Mouse (Mus musculus) midbrain, embryonic 12.5 days (tissue): ENCODE measurements around the gene Pdzph1. TPM values are rescaled to one million over a fixed set of nuclear protein-coding genes. Genes with fewer than 3 reads are reported as not detected.

Source experiments
- ATAC-seq: fragments of 200-750 bp; cut with Nextera tagmentation; 2 replicates; pipeline ENCODE4 v1.8.0; 2017; ENCODE audit warnings: low read depth, moderate TSS enrichment, moderate library complexity; ENCODE audit not compliant: low FRiP score
- H3K27ac ChIP-seq: fragments of 300-500 bp; sonication (generic); replicated peaks from 2 replicates; pipeline ENCODE4 v1.5.1; 2016; ENCODE audit warnings: mild to moderate bottlenecking
- H3K27me3 ChIP-seq: fragments of 300-500 bp; sonication (generic); 2 replicates; pipeline ENCODE4 v1.6.1; 2016; ENCODE audit warnings: mild to moderate bottlenecking
- H3K36me3 ChIP-seq: fragments of 300-500 bp; sonication (generic); 2 replicates; pipeline ENCODE4 v1.6.1; 2016
- H3K4me1 ChIP-seq: fragments of 300-500 bp; sonication (generic); 2 replicates; pipeline ENCODE4 v1.6.1; 2016
- H3K4me2 ChIP-seq: fragments of 300-500 bp; sonication (generic); replicated peaks from 2 replicates; pipeline ENCODE4 v1.6.1; 2016; ENCODE audit warnings: mild to moderate bottlenecking, moderate library complexity
- H3K4me3 ChIP-seq: fragments of 300-500 bp; sonication (generic); 2 replicates; pipeline ENCODE4 v1.5.1; 2016; ENCODE audit warnings: mild to moderate bottlenecking
- H3K9ac ChIP-seq: fragments of 300-500 bp; sonication (generic); replicated peaks from 2 replicates; pipeline ENCODE4 v1.6.1; 2016; ENCODE audit warnings: mild to moderate bottlenecking, moderate library complexity
- H3K9me3 ChIP-seq: fragments of 300-500 bp; sonication (generic); 2 replicates; pipeline ENCODE4 v1.6.1; 2016; ENCODE audit warnings: mild to moderate bottlenecking
- WGBS: fragments of 180-500 bp; shearing (Covaris S2); methylation state at CpG from one replicate; pipeline ENCODE4 v1.1.7; 2016; 5-methylcytosine and 5-hydroxymethylcytosine counted together
- polyA plus RNA-seq: library from polyadenylated mRNA; unstranded; fragments of >200 nt; fragmentation: Nextera tagmentation; extraction: Ambion mirVana; gene quantifications from 2 replicates; pipeline ENCODE4 v1.2.1, GENCODE M21; 2016

Pdzph1 gene
- polyA plus RNA-seq: 22.3 and 24.8 TPM in 2 replicates

- ATAC-seq: no peak
- Histone ChIP-seq H3K27me3 (no peaks in the 10 kb centered on the region), H3K4me2 (no peak within 1 kb of the TSS), H3K9me3 (no peaks in the 10 kb centered on the region), H3K4me3 (no peak within 1 kb of the TSS), H3K27ac (no peak within 1 kb of the TSS), H3K9ac (no peak within 1 kb of the TSS), H3K36me3 (no peaks in the 10 kb centered on the region), H3K4me1 (no peaks in the 10 kb centered on the region)
- 78% methylated on average over 6 of the region's 6 CpGs for WGBS
Observed at GRCm38 (mm10) chr17:58991275-58991674, at the start of gene Pdzph1. Gene Pdzph1, minus strand, starts transcription at chr17:58991375.

GRCm38 (mm10) chr17:59039754-59040153, 48.6 kb upstream of the Pdzph1 start:
- 55% methylated on average over 5 of the region's 5 CpGs for WGBS
- Histone ChIP-seq H3K4me3 (no peak overlapping the region), H3K4me1 (no peaks in the 10 kb centered on the region), H3K9me3 (no peaks in the 10 kb centered on the region), H3K9ac (no peak overlapping the region), H3K27me3 (no peaks in the 10 kb centered on the region), H3K36me3 (no peaks in the 10 kb centered on the region), H3K27ac (no peak overlapping the region), H3K4me2 (no peak overlapping the region)
- ATAC-seq: no peak

GRCm38 (mm10) chr17:59033445-59033844, 42.3 kb upstream of the Pdzph1 start:
- no peaks in the 10 kb centered on the region for H3K9me3 ChIP-seq
- 94% methylated on average over 3 of the region's 3 CpGs for WGBS
- H3K36me3 ChIP-seq: no peaks in the 10 kb centered on the region

GRCm38 (mm10) chr17:59026336-59026735, 35.2 kb upstream of the Pdzph1 start:
- H3K4me3 ChIP-seq: no peak overlapping the region
- no peaks in the 10 kb centered on the region for H3K9me3 ChIP-seq
- no peaks in the 10 kb centered on the region for H3K27me3 ChIP-seq
- no peak overlapping the region for H3K9ac ChIP-seq
- no peak overlapping the region for H3K4me2 ChIP-seq
- no peak for ATAC-seq
- no peak overlapping the region for H3K27ac ChIP-seq
- 92% methylated on average over 3 of the region's 3 CpGs for WGBS
- H3K36me3 ChIP-seq: no peaks in the 10 kb centered on the region
- H3K4me1 ChIP-seq: peaks cover 5% of the 10 kb centered on the region; the same call in 1 of the 2 replicates

More at GRCm38 (mm10) chr17:59033445-59033844, 42.3 kb upstream of the Pdzph1 start:
- H3K27me3 ChIP-seq: no peaks in the 10 kb centered on the region
- no peak overlapping the region for H3K4me2 ChIP-seq
- no peak overlapping the region for H3K4me3 ChIP-seq
- ATAC-seq: no peak
- no peaks in the 10 kb centered on the region for H3K4me1 ChIP-seq
- H3K9ac ChIP-seq: no peak overlapping the region
- H3K27ac ChIP-seq: no peak overlapping the region

GRCm38 (mm10) chr17:59024502-59024901, 33.3 kb upstream of the Pdzph1 start:
- WGBS: 26% methylated on average over 6 of the region's 6 CpGs
- H3K36me3 ChIP-seq: no peaks in the 10 kb centered on the region
- no peak overlapping the region for H3K9ac ChIP-seq
- H3K4me1 ChIP-seq: peaks cover 5% of the 10 kb centered on the region; the same call in 1 of the 2 replicates
- ATAC-seq: no peak
- H3K4me2 ChIP-seq: no peak overlapping the region
- no peaks in the 10 kb centered on the region for H3K27me3 ChIP-seq
- H3K4me3 ChIP-seq: no peak overlapping the region
- no peaks in the 10 kb centered on the region for H3K9me3 ChIP-seq
- H3K27ac ChIP-seq: no peak overlapping the region

GRCm38 (mm10) chr17:59023971-59024370, 32.8 kb upstream of the Pdzph1 start:
- Histone ChIP-seq H3K4me3 (no peak overlapping the region), H3K4me2 (no peak overlapping the region), H3K9ac (no peak overlapping the region), H3K4me1 (peaks cover 5% of the 10 kb centered on the region; the same call in 1 of the 2 replicates), H3K36me3 (no peaks in the 10 kb centered on the region), H3K9me3 (no peaks in the 10 kb centered on the region), H3K27me3 (no peaks in the 10 kb centered on the region), H3K27ac (no peak overlapping the region)
- peak; percentile 52; the same call in 1 of the 2 replicates for ATAC-seq
- WGBS: 27% methylated on average over 5 of the region's 5 CpGs

- H3K9me3 ChIP-seq: no peaks in the 10 kb centered on the region
- no peaks in the 10 kb centered on the region; the same call in 1 of the 2 replicates for H3K4me1 ChIP-seq
- no peak overlapping the region for H3K9ac ChIP-seq
- no peak overlapping the region for H3K27ac ChIP-seq
- H3K27me3 ChIP-seq: no peaks in the 10 kb centered on the region
- ATAC-seq: no peak
- H3K36me3 ChIP-seq: no peaks in the 10 kb centered on the region
- H3K4me3 ChIP-seq: no peak overlapping the region
- no peak overlapping the region for H3K4me2 ChIP-seq
- WGBS: 89% methylated on average over 4 of the region's 4 CpGs
Observed at GRCm38 (mm10) chr17:59018666-59019065, 27.5 kb upstream of the Pdzph1 start.

- ATAC-seq: peak; percentile 91
- Histone ChIP-seq H3K4me2 (peak within 1 kb of the TSS; percentile 67), H3K4me3 (peak within 1 kb of the TSS; percentile 67), H3K9me3 (no peaks in the 10 kb centered on the region), H3K9ac (peak within 1 kb of the TSS; percentile 71), H3K27ac (peak within 1 kb of the TSS; percentile 65; the same call in 1 of the 2 replicates), H3K4me1 (no peaks in the 10 kb centered on the region; the same call in 1 of the 2 replicates), H3K36me3 (no peaks in the 10 kb centered on the region; the same call in 1 of the 2 replicates), H3K27me3 (no peaks in the 10 kb centered on the region)
- WGBS: under 1% methylated on average over 22 of the region's 22 CpGs
Observed at GRCm38 (mm10) chr17:59013091-59013459, 21.9 kb upstream of the Pdzph1 start, which contains the start of gene Nudt12. Gene Nudt12, minus strand, starts transcription at chr17:59013372.

GRCm38 (mm10) chr17:59012421-59013090, 21.4 kb upstream of the Pdzph1 start:
- peak overlapping the region; percentile 67 for H3K4me3 ChIP-seq
- 11% methylated on average over 15 of the region's 15 CpGs for WGBS
- no peaks in the 10 kb centered on the region for H3K9me3 ChIP-seq
- peak overlapping the region; percentile 65; the same call in 1 of the 2 replicates for H3K27ac ChIP-seq
- no peaks in the 10 kb centered on the region for H3K27me3 ChIP-seq
- H3K4me2 ChIP-seq: peak overlapping the region; percentile 67
- no peaks in the 10 kb centered on the region; the same call in 1 of the 2 replicates for H3K36me3 ChIP-seq
- peak overlapping the region; percentile 71 for H3K9ac ChIP-seq
- peak; percentile 78 for ATAC-seq
- no peaks in the 10 kb centered on the region; the same call in 1 of the 2 replicates for H3K4me1 ChIP-seq

GRCm38 (mm10) chr17:59011546-59012307, 20.6 kb upstream of the Pdzph1 start:
- WGBS: 75% methylated on average over 13 of the region's 13 CpGs
- Histone ChIP-seq H3K27ac (no peak overlapping the region), H3K36me3 (no peaks in the 10 kb centered on the region; the same call in 1 of the 2 replicates), H3K9ac (no peak overlapping the region), H3K27me3 (no peaks in the 10 kb centered on the region), H3K9me3 (no peaks in the 10 kb centered on the region), H3K4me3 (no peak overlapping the region), H3K4me1 (no peaks in the 10 kb centered on the region; the same call in 1 of the 2 replicates), H3K4me2 (peak overlapping the region; percentile 67; the same call in 1 of the 2 replicates)
- no peak for ATAC-seq

- Histone ChIP-seq H3K36me3 (no peaks in the 10 kb centered on the region), H3K4me3 (no peak overlapping the region), H3K27me3 (no peaks in the 10 kb centered on the region), H3K4me1 (peaks cover 9% of the 10 kb centered on the region; the same call in 1 of the 2 replicates), H3K4me2 (no peak overlapping the region), H3K9me3 (no peaks in the 10 kb centered on the region), H3K9ac (no peak overlapping the region), H3K27ac (no peak overlapping the region)
- WGBS: 55% methylated on average over 5 of the region's 5 CpGs
- ATAC-seq: peak; percentile 78
Observed at GRCm38 (mm10) chr17:58973237-58973636, 17.9 kb downstream of the Pdzph1 start.

- Histone ChIP-seq H3K27me3 (no peaks in the 10 kb centered on the region), H3K4me3 (no peak overlapping the region), H3K4me1 (no peaks in the 10 kb centered on the region), H3K9ac (no peak overlapping the region), H3K9me3 (no peaks in the 10 kb centered on the region), H3K36me3 (no peaks in the 10 kb centered on the region), H3K27ac (no peak overlapping the region), H3K4me2 (no peak overlapping the region)
- no peak for ATAC-seq
- WGBS: 37% methylated on average over 3 of the region's 3 CpGs
Observed at GRCm38 (mm10) chr17:58959905-58960304, 31.3 kb downstream of the Pdzph1 start.
